Mouse (Mus musculus) 416B (cell line): ENCODE measurements around the gene Bcl2a1d.
A peak's percentile ranks its signal among the peaks of the same experiment; 100 is the strongest.
"Not testable (repeated sequence)": the region's sequence is repeated elsewhere in the genome, so short reads cannot be mapped to it uniquely, and the experiment has no call there.

ENCODE experiments used
- DNase-seq: peaks from one replicate; pipeline ENCODE4 v3.0.0; 2011; ENCODE audit warnings: low read depth

The Bcl2a1d gene

DNA sequence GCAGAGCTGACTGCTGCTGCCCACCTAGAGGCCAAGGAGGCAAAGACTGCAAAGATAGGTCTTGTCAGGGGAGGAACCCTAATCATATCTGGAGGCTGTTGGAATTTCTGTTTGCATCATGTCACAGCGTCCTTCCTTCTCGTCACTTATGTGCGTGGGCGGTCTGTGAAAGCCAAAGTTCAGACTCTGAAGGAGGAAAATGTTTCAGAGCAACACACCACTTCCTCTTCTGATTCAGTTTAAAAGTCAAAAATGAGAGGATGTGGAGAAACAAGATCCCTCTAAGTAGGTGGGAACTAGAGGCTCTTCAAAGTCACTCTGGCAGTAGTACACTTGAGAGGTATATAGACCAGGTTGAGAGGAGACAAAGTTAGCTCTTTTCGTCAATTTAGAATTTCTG, at the start of gene Bcl2a1d:
TSS of gene Bcl2a1d (minus strand) at position 187 of the 400 bp plus-strand sequence.
- peak; percentile 38 for DNase-seq

DNA sequence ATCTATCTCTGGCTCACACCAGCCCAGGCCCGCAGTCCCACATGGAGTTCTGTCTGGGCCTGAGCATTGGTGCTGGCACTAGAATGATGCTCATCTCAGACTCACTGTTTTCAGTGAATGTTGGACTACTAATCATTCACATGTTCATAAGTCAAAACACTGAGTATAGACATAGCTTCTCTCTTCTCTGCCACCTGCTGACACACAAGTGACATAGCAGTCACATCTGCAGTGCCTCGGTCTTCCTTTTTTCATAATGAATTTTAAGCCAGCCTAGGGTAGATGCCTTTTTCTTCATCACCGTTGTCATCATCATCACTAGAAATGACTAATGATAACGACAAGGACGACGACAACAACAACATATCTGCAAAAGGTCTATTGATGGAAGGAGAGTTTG, 38.5 kb upstream of the Bcl2a1d start:
- DNase-seq: not testable (repeated sequence)

DNA sequence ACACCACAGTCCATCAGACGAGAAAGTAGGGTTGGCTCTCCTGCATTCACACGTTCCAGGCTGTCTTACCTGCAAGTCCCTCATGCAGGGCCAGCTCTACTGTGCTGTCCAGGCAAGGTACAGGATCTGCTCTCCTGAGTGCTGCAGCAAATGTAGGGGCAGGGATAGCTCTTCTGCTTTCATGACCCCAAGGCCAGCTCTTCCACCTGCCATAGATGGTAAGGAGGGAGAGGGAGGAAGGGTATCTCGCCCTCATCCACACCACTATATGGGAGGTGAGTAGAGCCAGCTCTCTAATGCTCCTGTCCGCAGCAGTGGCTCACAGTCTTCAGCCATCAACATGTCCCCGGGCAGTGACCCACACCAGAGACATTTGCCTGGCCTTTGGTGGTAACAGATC, 37.8 kb upstream of the Bcl2a1d start:
- not testable (repeated sequence) for DNase-seq

DNA sequence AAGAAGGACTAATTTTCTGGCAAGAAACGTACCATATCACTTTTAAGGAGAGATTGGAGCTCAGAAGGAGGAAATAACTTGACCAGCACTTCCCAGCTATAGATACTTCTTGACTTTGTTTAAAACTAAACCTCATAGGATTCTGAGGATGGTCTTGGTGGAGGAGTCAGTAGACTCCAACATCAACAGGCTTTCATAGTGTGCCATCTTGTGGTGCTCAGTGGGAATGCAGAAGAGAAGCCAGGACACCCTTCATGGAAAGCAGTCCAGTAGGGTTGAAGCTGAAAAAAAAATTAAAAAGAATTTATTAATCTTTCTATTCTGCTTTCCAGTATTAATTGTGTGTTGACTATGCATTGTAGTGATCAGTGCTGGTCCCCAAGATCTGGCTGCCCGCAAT, 15.0 kb upstream of the Bcl2a1d start:
- DNase-seq: not testable (repeated sequence)

DNA sequence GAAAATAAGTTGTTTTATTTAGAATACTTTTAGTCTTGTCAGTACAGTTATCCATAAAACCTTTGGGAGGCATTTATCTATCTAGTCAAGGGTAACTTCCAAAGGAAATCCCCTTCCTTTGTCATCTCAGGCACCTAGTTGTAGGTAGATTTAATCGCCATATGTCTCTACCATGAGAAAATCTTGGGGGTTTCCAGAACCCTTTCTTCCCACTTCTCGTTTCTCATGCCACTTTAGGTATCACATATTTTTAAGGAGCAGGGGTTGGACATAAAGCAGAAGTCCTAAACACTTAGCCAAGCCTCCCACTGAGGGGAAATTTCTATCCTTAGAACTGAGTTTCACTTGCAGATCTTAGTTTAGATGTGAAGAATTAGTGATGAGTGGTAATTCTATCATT, 14.3 kb upstream of the Bcl2a1d start:
- not testable (repeated sequence) for DNase-seq

DNA sequence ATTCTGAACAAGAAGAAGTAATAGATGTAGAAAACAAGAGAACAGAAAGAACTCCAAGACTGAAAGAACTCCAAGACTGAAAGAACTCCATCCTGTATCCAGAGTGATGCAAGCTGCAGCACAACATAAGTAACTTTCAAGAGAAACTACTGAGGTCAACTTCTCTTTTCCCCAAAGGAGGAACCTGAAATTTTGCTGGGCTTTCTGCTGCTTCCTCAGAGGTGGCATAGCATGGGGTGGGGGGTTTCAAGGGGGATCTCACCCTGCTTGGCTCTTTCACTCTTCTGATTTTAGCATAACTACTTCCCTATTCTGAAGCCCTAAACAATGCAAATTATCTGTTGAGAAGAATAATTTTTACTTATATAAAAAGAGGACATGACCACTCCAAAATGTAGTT, 3.6 kb upstream of the Bcl2a1d start:
- DNase-seq: not testable (repeated sequence)

DNA sequence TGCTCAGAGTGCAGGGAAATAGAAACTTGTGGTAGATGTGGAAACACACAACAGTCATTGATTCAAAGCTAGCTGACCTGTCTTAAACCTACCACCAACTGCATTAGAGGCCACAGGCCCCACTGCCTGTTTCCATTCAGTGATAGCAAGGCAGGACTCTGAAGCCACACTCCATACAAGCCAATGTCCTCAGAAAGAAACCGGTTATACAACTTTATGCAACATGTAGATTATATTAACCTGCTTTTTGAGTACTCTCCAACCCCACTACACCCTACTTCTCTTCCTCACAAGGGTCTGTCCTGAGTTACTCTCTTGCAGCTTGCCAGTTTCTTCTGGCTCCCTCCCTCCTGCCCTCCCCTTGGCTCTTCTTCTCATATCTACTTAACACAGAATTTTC, 1.5 kb upstream of the Bcl2a1d start:
- not testable (repeated sequence) for DNase-seq

DNA sequence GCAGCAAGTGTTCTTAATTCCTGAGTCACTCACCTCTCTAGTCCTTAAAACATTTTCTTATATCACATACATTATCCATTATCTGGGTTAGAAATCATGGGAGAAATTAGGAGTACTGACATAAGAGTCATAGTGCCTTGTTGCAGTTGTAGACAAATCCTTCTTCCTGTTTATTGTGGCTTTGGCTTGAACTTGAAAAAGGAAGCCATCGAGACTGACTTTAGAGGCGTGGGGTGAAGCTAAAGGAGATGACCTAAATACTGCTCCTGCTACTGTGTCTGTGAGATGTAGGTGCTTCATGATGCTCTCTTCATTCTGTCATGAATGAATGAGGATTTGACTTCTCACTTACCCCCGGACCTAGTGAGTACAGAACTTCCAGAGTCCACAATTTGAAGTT, 620 bp upstream of the Bcl2a1d start:
- DNase-seq: not testable (repeated sequence)

DNA sequence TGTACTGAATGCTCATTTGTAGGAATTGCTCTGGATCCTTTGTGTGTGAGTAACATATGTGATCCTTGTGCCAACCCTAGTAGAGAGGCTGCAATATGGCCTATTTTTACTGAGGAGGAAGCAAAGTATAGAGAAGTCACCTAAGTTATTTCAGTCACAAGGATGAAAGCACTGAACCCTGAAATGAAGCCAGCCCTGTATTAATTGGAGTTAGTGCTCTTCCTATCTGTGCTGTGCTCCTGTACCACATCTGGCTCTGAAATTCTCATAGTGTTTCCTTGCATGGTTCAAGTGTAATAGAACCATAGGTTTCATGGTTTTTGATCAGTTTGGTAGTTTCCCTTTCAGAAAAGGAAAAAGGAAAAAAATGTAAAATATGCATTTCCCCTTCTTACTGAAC, 3.4 kb downstream of the Bcl2a1d start:
- not testable (repeated sequence) for DNase-seq

DNA sequence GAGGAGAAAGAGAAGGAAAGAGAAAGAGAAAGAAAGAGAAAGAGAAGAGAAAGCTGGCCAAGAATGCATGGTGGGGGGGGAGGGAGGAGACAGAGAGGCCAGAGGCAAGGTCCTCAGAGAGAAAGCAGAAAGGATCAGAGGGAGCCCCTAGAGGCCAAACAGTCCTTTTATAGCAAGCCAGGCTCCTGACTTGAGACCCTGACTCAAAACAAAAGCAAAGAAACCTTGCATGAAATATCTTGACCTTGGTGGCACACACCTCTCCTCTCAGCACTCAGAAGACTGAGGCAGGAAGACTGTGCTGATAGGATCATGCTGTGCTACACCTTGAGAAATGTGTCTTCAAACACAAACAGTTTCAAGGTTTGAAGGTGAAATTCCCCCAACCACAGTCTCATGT, 10.1 kb downstream of the Bcl2a1d start:
- DNase-seq: not testable (repeated sequence)

DNA sequence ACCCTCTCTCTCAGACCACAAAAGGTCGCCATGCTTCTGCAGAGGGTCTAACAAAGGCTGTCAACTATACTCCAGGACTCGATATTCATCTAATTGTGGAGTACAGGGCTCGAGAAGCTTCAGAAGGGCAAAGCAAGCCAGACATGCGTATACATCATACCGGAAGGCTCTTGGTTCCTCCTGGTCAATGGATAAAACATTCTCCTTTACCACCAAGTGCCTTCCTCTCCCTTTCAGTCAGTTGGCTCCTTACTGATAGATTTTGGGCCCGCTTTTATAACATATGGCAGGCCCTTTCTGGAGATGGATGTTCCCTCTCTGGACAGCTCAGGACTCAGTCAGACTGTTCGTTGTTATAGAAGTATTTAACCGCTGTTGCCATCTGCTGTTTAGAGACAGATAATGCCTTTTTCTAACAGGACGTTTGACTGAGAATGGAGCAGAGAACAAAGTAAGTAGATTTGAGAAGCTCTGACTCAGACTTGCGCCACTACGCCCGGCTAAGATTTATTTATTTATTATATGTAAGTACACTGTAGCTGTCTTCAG, 11.7 kb downstream of the Bcl2a1d start, which contains the start of gene Mthfsl:
TSS of gene Mthfsl (minus strand) at position 308 of the 549 bp plus-strand sequence.
- peak; percentile 63 for DNase-seq

DNA sequence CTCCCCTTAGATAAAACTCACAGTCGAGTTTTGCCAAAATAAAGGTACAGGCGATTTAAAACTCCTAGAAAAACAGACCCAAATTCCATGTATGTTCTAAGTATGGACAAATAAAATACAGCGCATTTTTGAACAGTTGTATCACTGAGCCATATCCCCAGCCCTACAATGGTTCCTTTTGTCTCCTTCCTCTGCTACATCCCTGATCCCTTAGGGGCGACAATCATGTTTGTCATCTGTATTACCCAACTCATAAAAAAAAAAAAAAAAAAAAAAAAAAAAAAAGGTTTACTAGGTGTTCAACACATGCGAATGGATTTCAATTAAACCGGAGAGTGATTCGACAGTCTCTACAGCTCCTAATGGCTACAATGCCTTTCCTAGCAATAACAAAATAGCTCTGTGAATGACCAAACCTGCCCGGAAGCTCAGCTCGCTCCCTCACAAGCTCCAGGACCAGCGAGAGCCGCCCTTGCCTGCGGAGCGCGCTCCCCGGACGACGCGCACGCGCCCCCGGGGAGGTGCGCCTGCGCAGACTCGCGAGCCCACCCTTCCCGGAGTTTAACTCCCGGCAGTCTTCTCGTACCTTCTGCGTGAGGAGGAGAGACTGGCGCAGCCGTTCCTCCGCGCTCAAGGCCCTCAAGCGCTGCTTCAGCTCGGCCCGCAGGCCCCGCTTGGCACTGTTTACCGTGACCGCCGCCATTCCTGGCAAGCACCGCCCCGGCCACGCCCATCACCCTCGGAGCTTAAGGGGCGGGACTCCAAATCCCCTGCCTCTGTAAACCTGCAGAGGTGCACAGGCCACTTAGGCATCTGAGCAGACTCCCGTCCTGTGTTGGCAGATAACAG, 12.4 kb downstream of the Bcl2a1d start:
- DNase-seq: peak; percentile 26

DNA sequence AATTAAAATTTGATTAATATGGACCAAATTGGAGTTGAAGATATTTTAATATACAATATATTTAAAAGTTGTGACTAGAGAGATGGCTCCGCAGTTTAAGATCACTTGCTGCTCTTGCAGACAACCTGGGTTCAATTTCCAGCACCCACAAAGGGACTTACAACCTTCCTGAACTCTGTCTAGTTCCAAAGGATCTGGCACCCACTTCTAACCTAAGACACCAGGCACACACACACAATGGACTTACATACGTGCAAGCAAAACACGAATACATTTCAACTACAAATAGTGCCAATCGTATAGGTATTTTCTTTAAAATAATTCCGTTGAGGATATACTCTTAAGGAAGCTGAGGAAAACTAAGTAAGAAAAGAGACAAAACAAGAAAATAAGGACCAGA, 13.1 kb downstream of the Bcl2a1d start:
- not testable (repeated sequence) for DNase-seq

DNA sequence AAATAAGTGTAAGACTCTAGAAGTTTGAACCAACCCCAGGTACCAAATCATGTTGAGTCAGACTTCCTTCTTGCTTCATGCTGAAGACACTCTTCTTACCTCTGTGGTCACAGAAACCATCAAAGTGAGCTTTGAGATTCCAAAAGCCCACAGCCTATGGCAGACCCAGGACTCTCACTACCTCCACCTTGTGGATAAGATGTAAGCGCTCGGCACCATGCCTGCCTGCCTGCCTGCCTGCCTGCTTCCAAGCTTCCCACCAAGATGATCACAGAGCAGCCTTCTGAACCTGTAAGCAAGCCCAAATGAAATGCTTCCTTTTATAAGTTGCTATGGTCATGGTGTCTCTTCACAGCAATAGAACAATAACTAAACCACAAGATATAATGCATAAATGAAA, 13.6 kb downstream of the Bcl2a1d start:
- DNase-seq: peak; percentile 13

DNA sequence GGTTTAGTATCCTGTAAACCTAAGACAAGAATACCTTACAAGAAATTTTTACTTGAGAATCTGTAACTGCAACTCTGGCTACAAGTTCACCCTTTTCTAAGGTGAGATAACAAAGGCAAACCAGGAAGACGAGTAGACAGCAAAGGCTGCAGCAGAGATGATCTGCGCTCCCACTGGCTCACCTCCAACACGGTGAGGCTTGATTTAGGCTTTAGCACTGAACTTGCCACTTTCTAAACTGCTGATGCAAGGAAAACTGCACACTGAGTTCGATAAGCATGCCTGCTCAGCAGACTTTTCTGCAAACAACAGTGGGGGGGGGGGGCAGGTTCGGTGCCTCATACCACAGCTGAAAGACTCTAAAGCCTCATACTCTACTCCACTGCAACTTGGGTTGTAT, 17.2 kb downstream of the Bcl2a1d start:
- not testable (repeated sequence) for DNase-seq

DNA sequence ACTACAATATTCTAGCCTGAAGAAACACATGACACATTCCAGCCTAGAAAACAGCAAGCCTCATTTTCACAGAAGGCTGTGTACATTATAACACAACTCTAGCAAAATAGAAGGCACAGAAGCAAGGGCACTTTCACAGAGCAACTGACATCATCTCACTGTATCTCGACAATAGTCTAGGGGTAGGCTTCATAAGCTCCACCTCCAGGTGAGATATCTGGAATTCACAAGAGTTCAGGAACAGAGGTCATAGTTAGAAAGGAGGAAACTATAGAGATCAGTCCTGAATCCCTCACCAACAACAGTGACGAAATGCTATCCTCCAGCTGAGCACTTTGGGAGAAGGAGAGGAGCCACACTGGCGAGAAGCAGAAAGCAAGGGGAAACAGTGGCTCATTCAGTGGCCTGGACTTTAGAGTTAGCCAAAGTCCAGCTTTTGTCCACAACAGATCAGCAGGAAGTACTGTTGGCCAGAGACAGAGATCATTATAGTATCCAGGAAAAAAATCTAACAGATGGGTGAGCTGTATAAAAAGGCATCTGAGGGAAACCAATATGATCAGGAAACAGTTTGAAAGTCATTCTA, 19.5 kb downstream of the Bcl2a1d start:
- not testable (repeated sequence) for DNase-seq

DNA sequence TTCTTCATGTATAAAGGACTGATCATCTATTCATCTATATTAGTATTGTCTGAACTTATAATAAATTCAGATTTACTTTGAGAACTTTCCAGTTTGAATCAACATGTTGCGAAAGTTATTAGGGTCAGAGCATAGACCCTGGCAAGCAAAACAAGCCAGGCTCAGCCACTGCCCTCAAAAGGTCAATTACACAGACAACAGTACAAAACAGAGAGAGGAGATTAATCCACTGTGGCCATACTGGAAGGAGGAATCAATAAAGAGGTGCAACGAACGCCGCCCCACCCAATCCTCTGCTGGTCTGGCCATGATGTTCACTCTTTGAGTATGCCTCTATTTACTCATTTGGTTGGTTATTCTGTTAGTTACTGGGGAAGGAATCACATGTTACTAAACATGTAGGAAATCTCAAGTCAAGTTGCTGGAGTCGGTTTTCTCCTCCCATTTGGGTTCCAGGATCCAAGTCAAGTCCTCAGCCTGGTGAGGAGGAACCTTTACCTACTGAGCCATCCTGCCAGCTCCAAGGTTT, 20.7 kb downstream of the Bcl2a1d start:
- not testable (repeated sequence) for DNase-seq

DNA sequence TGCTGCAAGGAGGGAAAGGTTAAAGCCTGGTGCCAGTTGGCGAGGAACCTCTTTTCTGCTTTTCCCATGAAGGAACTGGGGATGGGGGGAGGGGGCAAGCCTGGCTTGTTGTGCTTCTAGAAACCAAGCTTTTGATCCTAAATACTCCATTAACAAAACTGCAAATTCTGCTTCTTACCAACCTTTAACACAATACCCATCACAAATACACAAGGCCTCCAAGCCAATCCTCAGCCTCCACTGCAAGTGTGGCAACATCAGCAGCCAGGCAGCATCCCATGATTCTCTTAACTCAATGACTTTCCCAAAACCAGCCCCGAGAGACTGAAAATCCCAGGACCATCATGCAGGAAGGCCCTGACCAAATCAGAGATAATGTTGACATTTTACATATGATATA, 21.3 kb downstream of the Bcl2a1d start:
- DNase-seq: not testable (repeated sequence)

DNA sequence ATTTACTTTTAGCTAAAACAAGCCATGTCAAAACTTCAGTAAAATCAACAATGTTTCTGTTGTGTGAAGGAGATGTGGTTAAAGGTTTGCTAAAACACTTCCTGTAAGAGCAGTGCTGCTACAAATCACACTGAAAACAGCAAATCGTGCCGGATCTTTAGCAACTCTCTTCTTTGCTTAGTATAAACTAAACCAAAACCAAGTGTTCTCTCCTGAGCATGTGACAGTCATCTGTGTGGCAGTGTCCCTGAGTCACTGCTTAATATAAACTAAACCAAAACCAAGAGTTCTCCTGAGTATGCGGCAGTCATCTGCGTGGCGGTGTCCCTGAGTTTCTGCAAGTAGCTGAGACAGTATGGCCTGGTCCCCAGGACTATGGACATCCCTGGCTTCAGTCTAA, 21.9 kb downstream of the Bcl2a1d start:
- peak; percentile 25 for DNase-seq

DNA sequence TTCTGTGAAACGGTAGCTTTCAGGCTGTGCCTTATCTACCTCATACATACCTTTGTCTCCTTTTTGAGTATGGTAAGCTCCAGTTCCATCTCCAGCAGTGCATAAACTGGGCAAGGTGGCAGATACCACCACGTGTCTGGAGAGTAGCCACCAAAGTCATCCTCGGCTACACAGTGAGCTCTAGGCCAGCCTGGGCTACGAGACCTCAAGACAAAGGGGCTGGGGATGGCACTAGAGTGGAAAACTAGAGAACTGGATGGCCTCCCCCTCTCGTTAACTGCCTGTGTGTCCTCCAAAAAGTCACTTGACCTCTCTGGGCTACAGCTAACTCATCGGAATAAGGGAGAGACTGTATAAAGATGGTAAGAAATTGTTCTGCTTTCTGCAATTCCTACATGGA, 22.4 kb downstream of the Bcl2a1d start:
- no peak for DNase-seq

DNA sequence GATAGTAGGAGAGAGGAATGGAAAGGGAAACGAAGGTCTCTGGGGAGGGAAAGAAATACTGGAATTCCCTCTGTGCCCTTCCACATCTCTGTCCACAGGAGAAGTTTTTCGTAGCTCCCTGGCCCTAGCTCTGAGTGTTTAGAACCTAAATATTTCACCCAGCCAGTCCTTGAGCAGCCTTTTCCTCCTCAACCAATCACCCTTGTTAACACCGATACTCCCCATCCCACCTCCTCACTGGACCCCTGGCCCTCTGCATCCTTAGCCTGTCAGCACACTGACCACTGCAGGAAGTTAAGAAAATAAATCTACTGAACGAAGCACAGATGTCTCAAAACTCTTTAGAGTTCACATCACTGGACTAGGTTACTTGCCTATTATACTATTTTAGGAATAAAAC, 25.0 kb downstream of the Bcl2a1d start:
- no peak for DNase-seq

DNA sequence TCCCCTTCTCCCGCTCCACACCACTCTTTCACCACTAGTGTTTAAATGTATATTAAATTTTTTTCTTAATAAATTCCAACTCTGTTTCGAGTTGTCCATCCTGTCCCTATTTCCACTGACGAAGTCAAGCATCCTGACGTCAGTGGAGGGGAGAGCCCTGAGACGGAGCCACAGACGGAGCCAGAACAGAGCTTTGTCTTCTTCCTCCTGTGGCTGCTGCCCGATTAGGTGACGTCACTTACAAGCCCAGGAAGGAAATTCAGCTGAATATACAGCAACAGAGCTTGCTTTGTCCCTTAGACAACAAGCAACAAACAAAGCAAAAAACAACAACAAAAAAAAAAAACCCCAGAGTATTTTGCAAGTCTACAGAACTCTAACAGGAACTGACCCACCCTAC, 26.6 kb downstream of the Bcl2a1d start:
- not testable (repeated sequence) for DNase-seq

DNA sequence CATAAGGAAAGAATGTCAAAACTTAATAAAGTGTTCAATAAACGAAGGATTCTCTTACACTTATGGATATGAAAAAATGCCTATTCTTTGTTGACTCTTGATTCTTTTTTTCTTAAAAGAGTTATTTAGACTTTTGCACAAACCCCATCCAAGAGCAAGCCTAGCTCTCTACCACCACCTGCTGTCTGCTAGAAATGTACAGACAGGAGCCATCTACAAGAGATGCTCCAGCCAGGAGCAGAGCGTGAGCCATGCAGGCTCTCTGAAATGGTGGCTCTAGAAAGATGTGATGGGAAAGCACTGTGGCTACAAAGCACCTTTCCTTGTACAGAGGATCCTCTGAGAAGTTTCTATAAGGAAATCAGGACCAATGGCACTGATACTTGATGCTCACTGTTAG, 33.0 kb downstream of the Bcl2a1d start:
- DNase-seq: not testable (repeated sequence)
